12 mouse cellular contexts compared by ENCODE assay signal in genomic region chr17:28235982-28236635, GRCm38 (mm10). TPM values are rescaled to one million over a fixed set of nuclear protein-coding genes. Genes with fewer than 3 reads are reported as not detected.
DNase-seq lines count a peak whose midpoint lies in the region; ATAC-seq and TF ChIP-seq lines count a peak whose summit lies in the region.
"Had no signal": no experiment of that assay in that cellular context is flagged by ENCODE, and none has a peak within 500 bp of the region (broad histone marks: within the 10 kb centered on the region; RNA-seq: fewer than 3 reads in every experiment).

No protein-coding gene starts in this region.

- intact Hi-C loops in heart, postnatal 25 days (cut with DNase I) = loop anchor here (5.0 kb wide), 1 partner anchor 36 kb away; no protein-coding TSS in a partner anchor
- intact Hi-C loops in left cerebral cortex, postnatal 14 days (cut with DNase I) = loop anchor here (5.0 kb wide), 1 partner anchor 36 kb away; no protein-coding TSS in a partner anchor

- H3K79me2 ChIP-seq in C2C12 (ENCODE audit: control insufficient read depth, insufficient read depth) = peaks cover 81% of the 10 kb centered on the region

- H3K27ac ChIP-seq in hindbrain, embryonic 16.5 days (ENCODE audit: low read depth, low read length) = 0 out of 2 replicates have a peak overlapping the region, but pooled peaks have one; percentile 29
- no peak overlapping the region for H3K27ac ChIP-seq in hindbrain, embryonic 10.5 days
- no peak overlapping the region for H3K27ac ChIP-seq in kidney, embryonic 16.5 days (ENCODE audit: low read length)

- peak overlapping the region; percentile 13 for H3ac ChIP-seq in C2C12 (ENCODE audit: control insufficient read depth, insufficient read length, low read depth)

- no peak for ATAC-seq in hindbrain, embryonic 16.5 days
- ATAC-seq in kidney, embryonic 16.5 days (ENCODE audit: low FRiP score, low TSS enrichment) = no peak

- H3K4me1 ChIP-seq in hindbrain, embryonic 16.5 days (ENCODE audit: control insufficient read depth, insufficient read depth, low read depth, low read length) = peaks cover 14% of the 10 kb centered on the region
- peaks cover 51% of the 10 kb centered on the region for H3K4me1 ChIP-seq in hindbrain, embryonic 10.5 days (replicated peaks)
- peaks cover 19% of the 10 kb centered on the region for H3K4me1 ChIP-seq in kidney, embryonic 16.5 days (ENCODE audit: insufficient read depth, low read length)

- H3K27me3 ChIP-seq in hindbrain, embryonic 16.5 days (replicated peaks; ENCODE audit: control insufficient read depth, insufficient read depth, low read length) = no peaks in the 10 kb centered on the region
- peaks cover 11% of the 10 kb centered on the region; the same call in 1 of the 2 replicates for H3K27me3 ChIP-seq in hindbrain, embryonic 10.5 days (ENCODE audit: insufficient read depth, poor library complexity, severe bottlenecking)
- no peaks in the 10 kb centered on the region for H3K27me3 ChIP-seq in C2C12 (ENCODE audit: control insufficient read depth, insufficient read depth, insufficient read length)
- H3K27me3 ChIP-seq in kidney, embryonic 16.5 days (ENCODE audit: insufficient read depth, low read length) = no peaks in the 10 kb centered on the region

- no peaks in the 10 kb centered on the region for H3K9me3 ChIP-seq in hindbrain, embryonic 16.5 days (ENCODE audit: control insufficient read depth, low read length)
- no peaks in the 10 kb centered on the region for H3K9me3 ChIP-seq in hindbrain, embryonic 10.5 days
- no peaks in the 10 kb centered on the region for H3K9me3 ChIP-seq in kidney, embryonic 16.5 days (ENCODE audit: low read length)

- H3K4me3 ChIP-seq in hindbrain, embryonic 16.5 days (ENCODE audit: low read length) = no peak overlapping the region
- no peak overlapping the region for H3K4me3 ChIP-seq in hindbrain, embryonic 10.5 days
- no peak overlapping the region for H3K4me3 ChIP-seq in C2C12 (ENCODE audit: insufficient read depth, poor library complexity, severe bottlenecking)
- no peak overlapping the region for H3K4me3 ChIP-seq in kidney, embryonic 16.5 days (ENCODE audit: low read length)

- no peak for TF ChIP-seq CTCF in C2C12 (IDR thresholded peaks at IDR 0.05; ENCODE audit: control insufficient read depth, insufficient read depth, insufficient read length)

- DNase-seq in hindbrain, embryonic 10.5 days (ENCODE audit: low spot score) = no peak
- DNase-seq in brain, adult 2 months (ENCODE audit: low read depth, low spot score) = peak; percentile 73
- peak; percentile 41 for DNase-seq in heart, postnatal 25 days (ENCODE audit: low spot score)
- DNase-seq in right cerebral cortex, adult 18-20 months = no peak
- no peak for DNase-seq in left cerebral cortex, postnatal 14 days (ENCODE audit: low spot score in 2 of 2)
- DNase-seq: kidney, adult 8-10 months; lung, postnatal 4 days; retina, postnatal 1 day; thymus, postnatal 25 days had no signal

- H3K79me3 ChIP-seq in C2C12 (ENCODE audit: low read depth) = peaks cover 49% of the 10 kb centered on the region

- H3K4me2 ChIP-seq in hindbrain, embryonic 16.5 days (ENCODE audit: low read length) = no peak overlapping the region
- no peak overlapping the region for H3K4me2 ChIP-seq in kidney, embryonic 16.5 days (replicated peaks; ENCODE audit: low read depth, low read length)

- H3K36me3 ChIP-seq in hindbrain, embryonic 16.5 days (ENCODE audit: control insufficient read depth, insufficient read depth, low read length) = no peaks in the 10 kb centered on the region
- H3K36me3 ChIP-seq in hindbrain, embryonic 10.5 days = peaks cover 33% of the 10 kb centered on the region
- H3K36me3 ChIP-seq in C2C12 (ENCODE audit: control insufficient read depth, insufficient read depth) = peaks cover 33% of the 10 kb centered on the region
- peaks cover 9% of the 10 kb centered on the region for H3K36me3 ChIP-seq in kidney, embryonic 16.5 days (ENCODE audit: insufficient read depth, low read length)

- 82% methylated on average over 7 of the region's 7 CpGs for WGBS in hindbrain, embryonic 16.5 days
- WGBS in hindbrain, embryonic 10.5 days = 85% methylated on average over 7 of the region's 7 CpGs
- 70% methylated on average over 7 of the region's 7 CpGs for WGBS in kidney, embryonic 16.5 days

- H3K9ac ChIP-seq in hindbrain, embryonic 16.5 days (ENCODE audit: low read depth, low read length) = no peak overlapping the region
- no peak overlapping the region for H3K9ac ChIP-seq in kidney, embryonic 16.5 days (replicated peaks; ENCODE audit: low read length)

TF ChIP-seq in C2C12, 6 proteins besides CTCF, POLR2A, EP300 and RAD21:
- TF ChIP-seq MYOD1 (IDR thresholded peaks at IDR 0.05; ENCODE audit: control insufficient read depth, insufficient read length, low read depth) = no peak
- no peak for TF ChIP-seq MAX (IDR thresholded peaks at IDR 0.05)
- no peak for TF ChIP-seq USF1 (IDR thresholded peaks at IDR 0.05; ENCODE audit: low read depth)
- TF ChIP-seq FOSL1 (IDR thresholded peaks at IDR 0.05; ENCODE audit: insufficient read depth, low read length, poor library complexity, severe bottlenecking) = no peak
- no peak for TF ChIP-seq MYOG (IDR thresholded peaks at IDR 0.05; ENCODE audit: control insufficient read depth, extremely low read depth, insufficient read length)
- TF ChIP-seq CEBPB (IDR thresholded peaks at IDR 0.05; ENCODE audit: low read depth) = no peak

RNA-seq across cellular contexts. Expression of gene Ppard, which starts 3.6 kb away (rescaled TPM):
- polyA plus RNA-seq in hindbrain, embryonic 16.5 days (2015; fragmentation: Nextera tagmentation; extraction: Ambion mirVana) = 1.1 TPM in 2 replicates
- 1.8 and 2.0 TPM in 2 replicates for polyA plus RNA-seq in hindbrain, embryonic 10.5 days (2016; fragmentation: Nextera tagmentation; extraction: Ambion mirVana)
- polyA plus RNA-seq in C2C12 (2012; fragmentation: generic; extraction: Trizol) = 24.7 TPM
- 10 to 100 TPM; 40.4 to 40.6 TPM for total RNA-seq in heart, postnatal 25 days (2021)
- total RNA-seq in left cerebral cortex, postnatal 14 days (2021) = 10 to 100 TPM; 28.3 to 28.7 TPM
- 2.1 and 2.2 TPM in 2 replicates for polyA plus RNA-seq in kidney, embryonic 16.5 days (2015; fragmentation: Nextera tagmentation; extraction: Ambion mirVana)

RNA-seq across cellular contexts. Expression of gene Def6, which starts 28.5 kb away (rescaled TPM):
- polyA plus RNA-seq in hindbrain, embryonic 16.5 days (2015; fragmentation: Nextera tagmentation; extraction: Ambion mirVana) = 5.8 and 7.0 TPM in 2 replicates
- polyA plus RNA-seq in hindbrain, embryonic 10.5 days (2016; fragmentation: Nextera tagmentation; extraction: Ambion mirVana) = 3.4 and 4.3 TPM in 2 replicates
- 5.7 TPM for polyA plus RNA-seq in C2C12 (2012; fragmentation: generic; extraction: Trizol)
- total RNA-seq in heart, postnatal 25 days (2021) = 1 to 10 TPM; 2.4 to 2.8 TPM
- total RNA-seq in left cerebral cortex, postnatal 14 days (2021) = 1 to 10 TPM; 4.7 to 5.3 TPM
- 7.2 and 7.4 TPM in 2 replicates for polyA plus RNA-seq in kidney, embryonic 16.5 days (2015; fragmentation: Nextera tagmentation; extraction: Ambion mirVana)

RNA-seq across cellular contexts. Expression of gene Zfp523, which starts 59.2 kb away (rescaled TPM):
- polyA plus RNA-seq in hindbrain, embryonic 16.5 days (2015; fragmentation: Nextera tagmentation; extraction: Ambion mirVana) = 43.0 and 44.6 TPM in 2 replicates
- polyA plus RNA-seq in hindbrain, embryonic 10.5 days (2016; fragmentation: Nextera tagmentation; extraction: Ambion mirVana) = 36.1 and 39.8 TPM in 2 replicates
- 21.0 TPM for polyA plus RNA-seq in C2C12 (2012; fragmentation: generic; extraction: Trizol)
- total RNA-seq in heart, postnatal 25 days (2021) = 10 to 100 TPM; 11.5 to 12.4 TPM
- total RNA-seq in left cerebral cortex, postnatal 14 days (2021) = 100 to 1,000 TPM in 1 of 2 experiments, 10 to 100 TPM in 1; 97.0 to 105 TPM
- 38.2 and 40.4 TPM in 2 replicates for polyA plus RNA-seq in kidney, embryonic 16.5 days (2015; fragmentation: Nextera tagmentation; extraction: Ambion mirVana)

Comparison
In these comparisons a context has a peak if more than half of its experiments do, and no peak if none do; other contexts are left out.
1. DNase-seq: peak in brain, adult 2 months (single experiment) and heart, postnatal 25 days (single experiment); none in hindbrain, embryonic 10.5 days (single experiment), right cerebral cortex, adult 18-20 months (single experiment) and left cerebral cortex, postnatal 14 days (0 of 2).